Mouse (Mus musculus) heart, postnatal 10 days (tissue): ENCODE measurements around the gene Gm8159. TPM values are rescaled to one million over a fixed set of nuclear protein-coding genes. Genes with fewer than 3 reads are reported as not detected.
A peak's percentile ranks its signal among the peaks of the same experiment; 100 is the strongest.
"Not testable (repeated sequence)": the region's sequence is repeated elsewhere in the genome, so short reads cannot be mapped to it uniquely, and the experiment has no call there.

Experiments used
- DNase-seq, 2 experiments: peaks; one replicate each; pipeline ENCODE4 v3.0.0; 2021
- intact Hi-C: fragments of 180-260 bp; cut with DNase I; formaldehyde crosslinking; loops from one replicate; pipeline ENCODE4 v1.15.1; 2025
- total RNA-seq, 2 experiments: library from RNA; stranded (reverse); gene quantifications; 2 replicates each; pipeline ENCODE4 v1.2.3; 2021

The Gm8159 gene
- total RNA-seq, result not detected

DNA sequence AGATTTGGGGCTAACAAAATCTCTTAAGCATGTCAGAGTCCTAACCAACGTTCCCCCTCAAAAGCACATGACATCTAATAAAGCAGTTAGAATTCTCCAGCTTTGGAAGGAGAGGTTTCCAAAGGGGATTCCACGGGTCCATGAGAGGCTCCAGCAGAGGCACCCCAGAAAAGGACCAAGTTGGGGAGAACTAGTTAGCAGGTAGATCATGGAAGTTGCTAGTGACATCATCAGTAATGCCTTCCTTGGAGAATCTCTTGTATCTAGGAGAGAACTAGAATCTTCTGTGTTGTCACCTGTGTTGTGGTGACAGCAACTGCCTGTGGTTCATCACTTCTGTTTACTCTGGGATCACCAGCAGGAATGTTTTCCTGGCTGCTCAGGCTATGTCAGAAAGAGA is at the start of gene Gm8159:
TSS of gene Gm8159 (plus strand) at position 301 of the 400 bp plus-strand sequence.
- DNase-seq, intact Hi-C loops: not testable (repeated sequence)

GRCm38 (mm10) chr14:4649309-4649708 is 17.2 kb downstream of the Gm8159 start:
- intact Hi-C loops, result not testable (repeated sequence)
- DNase-seq, result peak; percentile 10

- peak; percentile 2 to 17 for DNase-seq
- intact Hi-C loops, result not testable (repeated sequence)
Measured at GRCm38 (mm10) chr14:4650324-4650723, 18.2 kb downstream of the Gm8159 start.

DNA sequence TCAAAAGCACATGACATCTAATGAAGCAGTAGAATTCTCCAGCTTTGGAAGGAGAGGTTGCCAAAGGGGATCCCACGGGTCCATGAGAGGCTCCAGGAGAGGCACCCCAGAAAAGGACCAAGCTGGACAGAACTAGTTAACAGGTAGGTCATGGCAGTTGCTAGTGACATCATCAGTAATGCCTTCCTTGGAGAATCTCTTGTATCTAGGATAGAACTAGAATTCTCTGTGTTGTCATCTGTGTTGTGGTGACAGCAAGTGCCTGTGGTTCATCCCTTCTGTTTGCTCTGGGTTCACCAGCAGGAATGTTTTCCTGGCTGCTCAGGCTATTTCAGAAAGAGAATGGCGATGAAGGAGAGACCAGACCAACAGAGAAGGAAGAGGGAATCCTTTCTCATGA is 31.7 kb downstream of the Gm8159 start, which contains the start of gene Gm3239:
TSS of gene Gm3239 (plus strand) at position 301 of the 400 bp plus-strand sequence.
- intact Hi-C loops, DNase-seq: not testable (repeated sequence)

Other genes with a start within 250 kb of the Gm8159 start
- gene Gm3159, start 234.8 kb upstream of the Gm8159 start, total RNA-seq, result not detected
- under 1 TPM in 1 of 2 experiments, not detected in 1; 0.94 TPM for gene Gm3164, start 216.9 kb upstream of the Gm8159 start, total RNA-seq
- not detected for gene Gm3173, start 201.4 kb upstream of the Gm8159 start, total RNA-seq
- gene Gm3182, start 150.6 kb upstream of the Gm8159 start, total RNA-seq, result not detected
- gene Gm3047, start 76.9 kb upstream of the Gm8159 start, total RNA-seq, result not detected
- not detected for gene Gm3239, start 31.8 kb downstream of the Gm8159 start, total RNA-seq
- not detected for gene Gm7876, start 76.9 kb downstream of the Gm8159 start, total RNA-seq
- gene Gm3252, start 94.4 kb downstream of the Gm8159 start, total RNA-seq, result under 1 TPM; 0.29 to 0.35 TPM
- gene Gm9602, start 144.0 kb downstream of the Gm8159 start, total RNA-seq, result not detected
- gene Gm3269, start 205.8 kb downstream of the Gm8159 start, total RNA-seq, result not detected
- gene Gm3264, start 223.2 kb downstream of the Gm8159 start, total RNA-seq, result 1 to 10 TPM; 2.4 to 6.4 TPM